Mouse (Mus musculus) midbrain, embryonic 14.5 days (tissue): ENCODE data around the gene Rnf167. TPM values are rescaled to one million over a fixed set of nuclear protein-coding genes. Genes with fewer than 3 reads are reported as not detected.

Experiments used
- ATAC-seq: fragments of 200-750 bp; cut with Nextera tagmentation; 2 replicates; pipeline ENCODE4 v1.8.0; 2017; ENCODE audit warnings: moderate number of reproducible peaks, moderate library complexity; ENCODE audit not compliant: low FRiP score, low TSS enrichment
- DNase-seq: peaks from one replicate; pipeline ENCODE4 v3.0.0-alpha.2; 2015
- H3K27ac ChIP-seq: fragments of 300-500 bp; sonication (generic); replicated peaks from 2 replicates; pipeline ENCODE4 v1.5.1; 2014; ENCODE audit warnings: mild to moderate bottlenecking, low read depth, low read length, moderate library complexity
- H3K27me3 ChIP-seq: fragments of 300-500 bp; sonication (generic); 2 replicates; pipeline ENCODE4 v1.6.1; 2014; ENCODE audit warnings: low read length, control low read depth, mixed read lengths; ENCODE audit not compliant: control insufficient read depth, insufficient read depth
- H3K36me3 ChIP-seq: fragments of 300-500 bp; sonication (generic); 2 replicates; pipeline ENCODE4 v1.6.1; 2014; ENCODE audit warnings: low read length, control low read depth; ENCODE audit not compliant: control insufficient read depth, insufficient read depth
- H3K4me1 ChIP-seq: fragments of 300-500 bp; sonication (generic); 2 replicates; pipeline ENCODE4 v1.6.1; 2014; ENCODE audit warnings: mild to moderate bottlenecking, antibody characterized with exemption, low read length, control low read depth; ENCODE audit not compliant: control insufficient read depth, insufficient read depth
- H3K4me2 ChIP-seq: fragments of 300-500 bp; sonication (generic); 2 replicates; pipeline ENCODE4 v1.6.1; 2014; ENCODE audit warnings: mild to moderate bottlenecking, low read length, moderate library complexity
- H3K4me3 ChIP-seq: fragments of 300-500 bp; sonication (generic); replicated peaks from 2 replicates; pipeline ENCODE4 v1.5.1; 2014; ENCODE audit warnings: low read depth, low read length
- H3K9ac ChIP-seq: fragments of 300-500 bp; sonication (generic); replicated peaks from 2 replicates; pipeline ENCODE4 v1.6.1; 2014; ENCODE audit warnings: mild to moderate bottlenecking, low read length, moderate library complexity
- H3K9me3 ChIP-seq: fragments of 300-500 bp; sonication (generic); 2 replicates; pipeline ENCODE4 v1.6.1; 2016; ENCODE audit warnings: low read length, control low read depth, mixed read lengths; ENCODE audit not compliant: control insufficient read depth
- WGBS: fragments of 180-500 bp; shearing (Covaris S2); extraction: QIAGEN DNeasy Blood & Tissue Kit; methylation state at CpG from one replicate; pipeline ENCODE4 v1.1.7; 2014; 5-methylcytosine and 5-hydroxymethylcytosine counted together
- polyA plus RNA-seq: library from polyadenylated mRNA; unstranded; fragments of >200 nt; fragmentation: Nextera tagmentation; extraction: Ambion mirVana; gene quantifications from 2 replicates; pipeline ENCODE4 v1.2.1, GENCODE M21; 2014

Gene Rnf167
- polyA plus RNA-seq, 1 experiment from 2014 or later, result 104 TPM

GRCm38 (mm10) chr11:70651391-70651790 lies 4.4 kb downstream of the Rnf167 start:
- no peak overlapping the region for H3K4me3 ChIP-seq
- no peak overlapping the region for H3K27ac ChIP-seq
- H3K4me2 ChIP-seq, result no peak overlapping the region
- no peak for ATAC-seq
- H3K36me3 ChIP-seq, result peaks cover 43% of the 10 kb centered on the region
- peaks cover 39% of the 10 kb centered on the region for H3K4me1 ChIP-seq
- DNase-seq, result no peak
- no peaks in the 10 kb centered on the region for H3K27me3 ChIP-seq
- H3K9me3 ChIP-seq, result no peaks in the 10 kb centered on the region
- no peak overlapping the region for H3K9ac ChIP-seq
- 85% methylated on average over 2 of the region's 2 CpGs for WGBS

DNA sequence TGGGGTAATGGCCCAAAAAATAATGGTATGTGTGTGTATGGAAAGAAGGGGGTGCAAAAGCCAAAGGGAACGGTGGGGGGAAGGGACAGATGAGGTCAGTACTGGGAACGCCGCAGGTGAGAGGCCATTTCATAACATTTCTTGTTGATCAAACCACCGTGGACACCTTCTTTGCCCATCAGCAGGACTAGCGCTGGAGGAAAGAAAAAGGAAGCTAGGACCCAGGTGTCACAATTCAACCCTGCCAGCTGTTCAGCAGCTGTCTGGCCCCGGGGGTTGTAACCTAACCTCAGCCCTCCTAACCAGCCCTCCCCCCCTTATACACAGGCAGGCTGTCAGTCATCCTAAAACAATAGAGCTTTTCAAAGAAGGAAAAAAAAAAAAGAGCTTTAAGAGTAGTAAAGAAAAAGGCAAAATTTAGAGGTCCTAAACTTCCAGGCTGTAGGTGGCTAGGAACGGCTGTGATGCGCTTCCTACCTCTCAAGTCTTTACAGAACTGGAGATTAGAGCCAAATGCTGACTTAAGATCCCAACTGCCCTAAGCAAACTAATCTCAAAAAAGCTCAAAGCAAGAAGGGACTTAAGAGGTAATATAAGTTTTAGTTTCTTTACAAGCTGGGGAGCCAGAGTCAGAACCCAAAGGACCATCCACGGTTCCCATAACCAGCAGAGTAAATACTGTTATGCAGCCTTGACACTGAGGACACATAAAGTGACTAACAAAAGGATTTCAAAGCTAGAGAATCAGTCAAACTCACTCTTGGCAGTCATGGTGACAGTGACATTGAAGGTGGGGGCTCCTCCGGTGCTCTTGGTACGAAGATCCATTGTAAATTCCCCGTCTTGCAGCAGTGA lies 5.2 kb downstream of the Rnf167 start:
- Histone ChIP-seq H3K4me3 (peak overlapping the region; percentile 99), H3K4me2 (peak overlapping the region; percentile 86), H3K9me3 (no peaks in the 10 kb centered on the region), H3K27me3 (no peaks in the 10 kb centered on the region), H3K9ac (no peak overlapping the region), H3K4me1 (peaks cover 43% of the 10 kb centered on the region), H3K27ac (no peak overlapping the region), H3K36me3 (peaks cover 43% of the 10 kb centered on the region)
- ATAC-seq, result no peak
- 77% methylated on average over 12 of the region's 12 CpGs for WGBS
- DNase-seq, result no peak

DNA sequence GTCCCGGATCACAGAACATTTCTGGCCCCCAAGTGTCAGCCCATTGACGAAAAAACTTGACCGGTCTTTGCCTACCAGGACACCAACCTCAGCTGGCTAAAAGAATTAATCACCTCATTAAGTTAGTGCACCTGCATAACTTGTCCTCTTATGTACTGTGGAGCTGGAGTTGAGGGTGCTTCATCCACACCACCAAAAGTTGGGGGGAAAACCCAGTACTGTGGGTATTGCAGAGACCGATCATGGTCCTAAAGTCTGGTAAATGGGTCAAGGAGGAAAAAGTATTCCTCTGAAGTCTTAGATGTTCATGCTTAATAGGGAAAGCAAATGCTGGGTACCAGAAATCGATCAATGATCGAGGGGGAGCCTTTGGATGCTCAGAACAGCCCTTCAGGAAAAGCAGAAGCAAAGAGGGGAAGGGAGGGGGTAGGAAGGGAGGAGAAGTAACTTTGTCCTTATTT lies 5.9 kb downstream of the Rnf167 start:
- Histone ChIP-seq H3K4me3 (peak overlapping the region; percentile 99), H3K27ac (peak overlapping the region; percentile 96; the same call in 1 of the 2 replicates), H3K27me3 (no peaks in the 10 kb centered on the region), H3K9me3 (no peaks in the 10 kb centered on the region), H3K9ac (peak overlapping the region; percentile 97), H3K4me2 (peak overlapping the region; percentile 86), H3K4me1 (peaks cover 41% of the 10 kb centered on the region), H3K36me3 (peaks cover 43% of the 10 kb centered on the region)
- DNase-seq (no peak), ATAC-seq (no peak; the same call in 1 of the 2 replicates)
- 68% methylated on average over 6 of the region's 6 CpGs for WGBS

GRCm38 (mm10) chr11:70653345-70654197 lies 6.5 kb downstream of the Rnf167 start:
- H3K4me3 ChIP-seq, result peak overlapping the region; percentile 99
- H3K9me3 ChIP-seq, result no peaks in the 10 kb centered on the region
- WGBS, result 2% methylated on average over 58 of the region's 63 CpGs
- H3K4me2 ChIP-seq, result peak overlapping the region; percentile 86
- H3K9ac ChIP-seq, result peak overlapping the region; percentile 97
- ATAC-seq (peak; percentile 63), DNase-seq (peak; percentile 82)
- H3K27ac ChIP-seq, result peak overlapping the region; percentile 96
- H3K27me3 ChIP-seq, result no peaks in the 10 kb centered on the region
- H3K36me3 ChIP-seq, result peaks cover 43% of the 10 kb centered on the region
- H3K4me1 ChIP-seq, result peaks cover 35% of the 10 kb centered on the region

DNA sequence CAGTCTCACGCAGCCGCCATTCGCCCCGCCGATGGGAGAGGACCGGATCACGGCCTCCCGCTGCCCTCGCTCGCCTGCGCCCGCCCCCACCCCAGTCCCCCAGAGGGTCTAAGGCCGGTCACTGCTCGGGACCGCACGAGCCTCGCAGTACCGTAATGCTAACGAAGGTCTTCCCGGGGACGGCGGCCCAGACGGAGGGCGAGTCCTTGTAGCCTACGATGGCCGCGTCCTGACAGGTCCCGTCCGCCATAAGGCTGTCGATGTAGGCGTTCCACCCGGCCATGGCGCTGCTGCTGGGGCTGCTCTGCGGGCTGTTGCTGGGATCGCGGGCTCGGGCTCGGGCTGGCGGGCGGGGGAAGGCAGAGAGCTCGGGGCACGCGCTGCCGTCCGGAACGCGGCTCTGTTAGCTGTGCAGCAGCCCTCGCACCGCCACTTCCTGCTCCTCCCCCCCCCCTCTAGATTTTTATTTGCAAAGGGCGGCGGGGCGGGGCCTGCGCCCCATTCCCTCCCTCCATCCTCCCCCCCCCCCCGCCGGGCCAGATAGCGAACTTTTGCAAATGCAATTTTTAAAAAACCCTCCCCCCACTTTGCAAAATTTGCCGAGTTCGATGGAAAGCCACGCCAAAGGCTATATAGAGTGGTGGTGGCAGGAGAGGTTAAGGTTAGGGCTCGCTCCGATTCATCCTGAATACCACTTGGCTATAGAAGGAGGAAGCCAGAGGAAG lies 7.3 kb downstream of the Rnf167 start, which contains the start of gene Pfn1:
TSS of gene Pfn1 (minus strand) at position 447 of the 725 bp plus-strand sequence.
- H3K4me1 ChIP-seq, result peaks cover 28% of the 10 kb centered on the region

DNA sequence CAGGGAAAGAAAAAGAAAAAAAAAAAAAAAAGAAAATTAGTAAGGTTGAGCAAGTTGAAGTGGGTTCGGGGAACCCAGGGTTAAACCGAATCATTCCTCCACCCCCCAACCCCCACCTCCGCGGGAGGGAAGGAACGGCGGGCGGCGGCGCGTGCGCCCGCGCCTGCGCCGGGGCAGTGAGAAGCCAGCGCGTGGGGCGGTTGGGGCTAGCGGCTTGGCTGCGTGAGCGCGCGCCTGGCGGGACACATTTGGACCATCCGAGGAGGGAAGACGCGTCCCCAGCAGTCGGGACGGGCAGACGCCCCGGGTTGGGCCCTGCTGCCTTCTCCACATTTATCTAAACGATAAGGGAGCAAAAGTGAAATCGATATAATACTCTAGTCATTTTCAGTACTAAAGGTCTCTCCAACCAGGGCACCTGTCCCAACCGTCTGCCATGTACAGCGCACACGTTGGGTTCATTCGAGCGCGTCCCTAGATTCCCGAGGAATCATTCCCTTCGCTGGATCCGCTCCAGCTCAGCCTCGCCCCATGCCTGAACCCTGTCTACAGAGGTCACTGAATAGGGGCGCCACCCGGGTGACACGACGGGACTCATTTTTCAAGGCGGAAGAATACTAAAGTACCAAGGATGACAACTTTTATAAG lies 8.0 kb downstream of the Rnf167 start:
- ATAC-seq (peak; percentile 56), DNase-seq (peak; percentile 92)
- peaks cover 28% of the 10 kb centered on the region for H3K4me1 ChIP-seq
- H3K27me3 ChIP-seq, result no peaks in the 10 kb centered on the region
- H3K4me3 ChIP-seq, result peak overlapping the region; percentile 99
- WGBS, result under 1% methylated on average over 48 of the region's 48 CpGs
- H3K27ac ChIP-seq, result peak overlapping the region; percentile 96
- peak overlapping the region; percentile 86 for H3K4me2 ChIP-seq
- peak overlapping the region; percentile 97 for H3K9ac ChIP-seq
- H3K36me3 ChIP-seq, result peaks cover 30% of the 10 kb centered on the region
- no peaks in the 10 kb centered on the region for H3K9me3 ChIP-seq

More for the DNA sequence above, 7.3 kb downstream of the Rnf167 start, which contains the start of gene Pfn1:
- peak within 1 kb of the TSS; percentile 99 for H3K4me3 ChIP-seq
- peak within 1 kb of the TSS; percentile 86 for H3K4me2 ChIP-seq
- H3K9me3 ChIP-seq, result no peaks in the 10 kb centered on the region
- H3K27me3 ChIP-seq, result no peaks in the 10 kb centered on the region
- DNase-seq, result peak; percentile 90
- peak; percentile 57 for ATAC-seq
- peaks cover 37% of the 10 kb centered on the region for H3K36me3 ChIP-seq
- H3K9ac ChIP-seq, result peak within 1 kb of the TSS; percentile 97
- H3K27ac ChIP-seq, result peak within 1 kb of the TSS; percentile 96
- WGBS, result under 1% methylated on average over 61 of the region's 61 CpGs

- Histone ChIP-seq H3K36me3 (peaks cover 26% of the 10 kb centered on the region), H3K4me2 (peak overlapping the region; percentile 86), H3K4me3 (peak overlapping the region; percentile 99), H3K4me1 (peaks cover 28% of the 10 kb centered on the region), H3K9ac (peak overlapping the region; percentile 97), H3K27ac (peak overlapping the region; percentile 42; the same call in 1 of the 2 replicates), H3K9me3 (no peaks in the 10 kb centered on the region), H3K27me3 (no peaks in the 10 kb centered on the region)
- DNase-seq (peak; percentile 57), ATAC-seq (no peak)
- under 1% methylated on average over 61 of the region's 61 CpGs for WGBS
Measured at GRCm38 (mm10) chr11:70655571-70656455, 8.8 kb downstream of the Rnf167 start.
